Mouse (Mus musculus) kidney, embryonic 14.5 days (tissue): ENCODE results near the gene Gm15140. TPM values are rescaled to one million over a fixed set of nuclear protein-coding genes. Genes with fewer than 3 reads are reported as not detected.
"Not testable (repeated sequence)": the region's sequence is repeated elsewhere in the genome, so short reads cannot be mapped to it uniquely, and the experiment has no call there.

Experiments used
- ATAC-seq: fragments of 200-750 bp; cut with Nextera tagmentation; 2 replicates; pipeline ENCODE4 v1.8.0; 2017; ENCODE audit warnings: moderate number of reproducible peaks, mild to moderate bottlenecking, moderate TSS enrichment, moderate library complexity; ENCODE audit not compliant: low FRiP score, low TSS enrichment
- H3K27ac ChIP-seq: fragments of 300-500 bp; sonication (generic); 2 replicates; pipeline ENCODE4 v1.5.1; 2014; ENCODE audit warnings: low read depth, mild to moderate bottlenecking, low read length, moderate library complexity, mixed read lengths
- H3K27me3 ChIP-seq: fragments of 300-500 bp; sonication (generic); 2 replicates; pipeline ENCODE4 v1.6.1; 2014; ENCODE audit warnings: mild to moderate bottlenecking, low read length; ENCODE audit not compliant: control insufficient read depth, insufficient read depth
- H3K36me3 ChIP-seq: fragments of 300-500 bp; sonication (generic); 2 replicates; pipeline ENCODE4 v1.6.1; 2014; ENCODE audit warnings: low read length, mixed read lengths; ENCODE audit not compliant: control insufficient read depth, insufficient read depth
- H3K4me1 ChIP-seq: fragments of 300-500 bp; sonication (generic); 2 replicates; pipeline ENCODE4 v1.6.1; 2014; ENCODE audit warnings: low read length, mixed read lengths; ENCODE audit not compliant: control insufficient read depth, insufficient read depth
- H3K4me2 ChIP-seq: fragments of 300-500 bp; sonication (generic); replicated peaks from 2 replicates; pipeline ENCODE4 v1.6.1; 2014; ENCODE audit warnings: low read depth, mild to moderate bottlenecking, low read length
- H3K4me3 ChIP-seq: fragments of 300-500 bp; sonication (generic); 2 replicates; pipeline ENCODE4 v1.5.1; 2014; ENCODE audit warnings: mild to moderate bottlenecking, low read length
- H3K9ac ChIP-seq: fragments of 300-500 bp; sonication (generic); 2 replicates; pipeline ENCODE4 v1.6.1; 2014; ENCODE audit warnings: low read depth, mild to moderate bottlenecking, low read length, moderate library complexity
- H3K9me3 ChIP-seq: fragments of 300-500 bp; sonication (generic); 2 replicates; pipeline ENCODE4 v1.6.1; 2016; ENCODE audit warnings: low read length; ENCODE audit not compliant: control insufficient read depth
- WGBS: fragments of 180-500 bp; shearing (Covaris S2); extraction: QIAGEN DNeasy Blood & Tissue Kit; methylation state at CpG from one replicate; pipeline ENCODE4 v1.1.7; 2014; 5-methylcytosine and 5-hydroxymethylcytosine counted together
- polyA plus RNA-seq: library from polyadenylated mRNA; unstranded; fragments of >200 nt; fragmentation: Nextera tagmentation; extraction: Ambion mirVana; gene quantifications from 2 replicates; pipeline ENCODE4 v1.2.1, GENCODE M21; 2014

Gm15140 gene
- polyA plus RNA-seq: not detected in 2 replicates

- 89% methylated on average over 1 of the region's 1 CpGs for WGBS
- not testable (repeated sequence) for H3K4me1 ChIP-seq, ATAC-seq
These were observed at the start of gene Gm15140 for GRCm38 (mm10) chrX:154120585-154120984. Gm15140 (minus strand) TSS chrX:154120685.

More at GRCm38 (mm10) chrX:154120585-154120984, at the start of gene Gm15140:
- H3K4me3 ChIP-seq, H3K9ac ChIP-seq, H3K27me3 ChIP-seq, H3K9me3 ChIP-seq, H3K27ac ChIP-seq, H3K36me3 ChIP-seq, H3K4me2 ChIP-seq: not testable (repeated sequence)

Other genes with a start within 250 kb of the Gm15140 start
- not detected in 2 replicates for gene Samt1, start 108.0 kb downstream of the Gm15140 start, polyA plus RNA-seq
- not detected in 2 replicates for gene 4921511M17Rik, start 86.9 kb downstream of the Gm15140 start, polyA plus RNA-seq
- gene Gm10057, start 65.6 kb downstream of the Gm15140 start, polyA plus RNA-seq: not detected in 2 replicates
- gene 4930524N10Rik, start 222.7 kb upstream of the Gm15140 start, polyA plus RNA-seq: not detected in 2 replicates